Comparison of ENCODE assay signal across 24 mouse cellular contexts in genomic region chr9:44261388-44261787, GRCm38 (mm10). TPM values are rescaled to one million over a fixed set of nuclear protein-coding genes. Genes with fewer than 3 reads are reported as not detected.
"Had no signal": no experiment of that assay in that cellular context is flagged by ENCODE, and none has a peak within 500 bp of the region (broad histone marks: within the 10 kb centered on the region; RNA-seq: fewer than 3 reads in every experiment).

No protein-coding gene starts in this region.

- H3K4me3 ChIP-seq: layer of hippocampus, adult 2 months; limb, embryonic 15.5 days; midbrain, embryonic 12.5 days; neural tube, embryonic 13.5 days; stomach, embryonic 15.5 days had no signal

- H3K9ac ChIP-seq: limb, embryonic 15.5 days; liver, embryonic 14.5 days; liver, postnatal 0 days; lung, embryonic 14.5 days; midbrain, embryonic 12.5 days; neural tube, embryonic 13.5 days; stomach, embryonic 15.5 days had no signal

- DNase-seq: kidney, adult 2 months; kidney, postnatal 25 days; layer of hippocampus, adult 9-11 months; liver, postnatal 0 days; lung, embryonic 14.5 days; retina, postnatal 1 day; right cerebral cortex, postnatal 25 days; spleen, adult 18-20 months; thymus, postnatal 25 days had no signal

- H3K4me2 ChIP-seq: limb, embryonic 15.5 days; liver, embryonic 11.5 days; lung, embryonic 14.5 days; midbrain, embryonic 12.5 days; neural tube, embryonic 13.5 days; stomach, embryonic 15.5 days had no signal

- ATAC-seq: liver, postnatal 0 days; lung, postnatal 0 days had no signal

- H3K27ac ChIP-seq: kidney, postnatal 0 days; layer of hippocampus, adult 2 months; limb, embryonic 15.5 days; liver, embryonic 14.5 days; macrophage; midbrain, embryonic 12.5 days; neural tube, embryonic 13.5 days; stomach, embryonic 15.5 days had no signal

- H3K27me3 ChIP-seq: limb, embryonic 15.5 days; midbrain, embryonic 12.5 days; neural tube, embryonic 13.5 days; stomach, embryonic 15.5 days had no signal

- H3K9me3 ChIP-seq: limb, embryonic 15.5 days; midbrain, embryonic 12.5 days; neural tube, embryonic 13.5 days; stomach, embryonic 15.5 days had no signal

- H3K36me3 ChIP-seq: midbrain, embryonic 12.5 days; neural tube, embryonic 13.5 days; stomach, embryonic 15.5 days had no signal

RNA-seq across cellular contexts. Expression of gene Pdzd3, which starts 10.1 kb away (rescaled TPM):
- polyA plus RNA-seq: liver, embryonic 11.5 days; liver, postnatal 0 days; macrophage had no signal

RNA-seq across cellular contexts. Expression of gene Ccdc153, which starts 20.9 kb away (rescaled TPM):
- total RNA-seq: megakaryocyte, adult 5-6 weeks; neutrophil, adult 5-6 weeks had no signal
- polyA plus RNA-seq: kidney, adult 2 months; kidney, embryonic 14.5 days; kidney, postnatal 0 days; large intestine, adult 2 months; limb, embryonic 11.5 days; limb, embryonic 15.5 days; liver, embryonic 11.5 days; liver, embryonic 14.5 days; liver, postnatal 0 days; lung, embryonic 14.5 days; macrophage; midbrain, embryonic 12.5 days; neural tube, embryonic 13.5 days had no signal

RNA-seq across cellular contexts. Expression of gene Abcg4, which starts 27.0 kb away (rescaled TPM):
- polyA plus RNA-seq: macrophage had no signal
